Mouse (Mus musculus) CH12.LX (cell line): ENCODE measurements around the gene Picalm. TPM values are rescaled to one million over a fixed set of nuclear protein-coding genes. Genes with fewer than 3 reads are reported as not detected.

ENCODE experiments used
- DNase-seq: peaks from one replicate; pipeline ENCODE4 v3.0.0-alpha.2; 2013; ENCODE audit errors: extremely low read depth
- H3K27ac ChIP-seq: 2 replicates; pipeline ENCODE4 v1.5.1; 2012; ENCODE audit warnings: low read depth, mild to moderate bottlenecking, control low read depth, moderate library complexity; ENCODE audit not compliant: insufficient read depth
- H3K27me3 ChIP-seq: replicated peaks from 2 replicates; pipeline ENCODE3; 2012; ENCODE audit warnings: inconsistent platforms
- H3K36me3 ChIP-seq, 2 experiments: replicated peaks in 1 of 2; 2 replicates each; pipeline versions ENCODE3 to v1.6.1; 2012; ENCODE audit warnings: inconsistent platforms in 1 of 2, low read length in 1 of 2, mild to moderate bottlenecking in 1 of 2, mixed read lengths in 1 of 2, moderate library complexity in 1 of 2; ENCODE audit not compliant: control insufficient read depth in 1 of 2, insufficient read depth in 1 of 2
- H3K4me1 ChIP-seq, 2 experiments: 2 replicates each; pipeline ENCODE4 v1.6.1; 2012; ENCODE audit warnings: inconsistent platforms in 1 of 2, moderate library complexity in 1 of 2; ENCODE audit not compliant: insufficient read depth in 2 of 2, control insufficient read depth in 1 of 2
- H3K4me2 ChIP-seq: 2 replicates; pipeline ENCODE4 v1.6.1; 2012; ENCODE audit warnings: low read depth, mild to moderate bottlenecking, control low read depth; ENCODE audit not compliant: poor library complexity, insufficient read depth, severe bottlenecking
- H3K4me3 ChIP-seq, 3 experiments: fragments of 150-350 bp in 1 of 3; sonication (generic) in 1 of 3; replicated peaks in 1 of 3; 2 replicates each; pipeline versions ENCODE3 to v1.5.1; 2011 to 2012; ENCODE audit warnings: low read depth in 2 of 3, low read length in 2 of 3, mild to moderate bottlenecking in 2 of 3, moderate library complexity in 2 of 3, control low read depth in 1 of 3, improper control_type of control experiment in 1 of 3, inconsistent platforms in 1 of 3, mixed read lengths in 1 of 3; ENCODE audit not compliant: poor library complexity in 1 of 3
- H3K79me2 ChIP-seq: replicated peaks from 2 replicates; pipeline ENCODE4 v1.6.1; 2012; ENCODE audit warnings: mild to moderate bottlenecking, moderate library complexity; ENCODE audit not compliant: control insufficient read depth, poor library complexity, insufficient read depth, severe bottlenecking; ENCODE audit errors: extremely low read depth
- H3K9ac ChIP-seq: 2 replicates; pipeline ENCODE4 v1.6.1; 2012; ENCODE audit warnings: low read depth, mild to moderate bottlenecking, control low read depth, moderate library complexity; ENCODE audit not compliant: insufficient read depth
- H3K9me3 ChIP-seq: replicated peaks from 2 replicates; pipeline ENCODE3; 2012; ENCODE audit warnings: low read length, inconsistent platforms, mixed read lengths
- BHLHE40 ChIP-seq: IDR thresholded peaks from 2 replicates; pipeline ENCODE4 v1.6.1; 2011; ENCODE audit warnings: mild to moderate bottlenecking, low read depth, low read length, improper control_type of control experiment
- E2F4 ChIP-seq: IDR thresholded peaks from 2 replicates; pipeline ENCODE4 v1.6.1; 2011; ENCODE audit warnings: low read depth, low read length, improper control_type of control experiment; ENCODE audit not compliant: insufficient replicate concordance
- HCFC1 ChIP-seq: IDR thresholded peaks from 2 replicates; pipeline ENCODE4 v1.6.1; 2012; ENCODE audit warnings: low read depth, mild to moderate bottlenecking, inconsistent platforms, low read length, improper control_type of control experiment
- KAT2A ChIP-seq: IDR thresholded peaks from 2 replicates; pipeline ENCODE4 v1.6.1; 2012; ENCODE audit warnings: low read length, improper control_type of control experiment, inconsistent platforms; ENCODE audit not compliant: insufficient replicate concordance
- MAX ChIP-seq: IDR thresholded peaks from 2 replicates; pipeline ENCODE4 v1.6.1; 2011; ENCODE audit warnings: low read length, improper control_type of control experiment
- MEF2A ChIP-seq: IDR thresholded peaks from 2 replicates; pipeline ENCODE4 v1.6.1; 2014; ENCODE audit warnings: low read depth, mild to moderate bottlenecking, inconsistent platforms, low read length, improper control_type of control experiment, borderline replicate concordance
- NELFE ChIP-seq: IDR thresholded peaks from 2 replicates; pipeline ENCODE4 v1.6.1; 2011; ENCODE audit warnings: low read depth, low read length, improper control_type of control experiment
- PAX5 ChIP-seq: IDR thresholded peaks from 2 replicates; pipeline ENCODE4 v1.6.1; 2012; ENCODE audit warnings: low read length, inconsistent platforms, mixed read lengths
- SMC3 ChIP-seq: IDR thresholded peaks from 2 replicates; pipeline ENCODE4 v1.6.1; 2011; ENCODE audit warnings: low read depth, low read length, improper control_type of control experiment
- UBTF ChIP-seq: IDR thresholded peaks from 2 replicates; pipeline ENCODE4 v1.6.1; 2012; ENCODE audit warnings: low read depth, mild to moderate bottlenecking, inconsistent platforms, low read length, improper control_type of control experiment, moderate library complexity
- ZMIZ1 ChIP-seq: IDR thresholded peaks from 2 replicates; pipeline ENCODE4 v1.6.1; 2012; ENCODE audit warnings: low read depth, mild to moderate bottlenecking, inconsistent platforms, low read length, improper control_type of control experiment
- dilution Hi-C: fragments of 300-500 bp; cut with MboI; formaldehyde crosslinking; loops from 2 replicates; pipeline ENCODE4 v1.14.3; 2020; ENCODE audit warnings: low sequenced_read_pairs; ENCODE audit not compliant: extremely low pct_unique_long_range_greater_than_20kb, extremely low pct_ligation_motif_present
- in situ Hi-C: fragments of 300-500 bp; cut with MboI; formaldehyde crosslinking; loops from 3 replicates; pipeline ENCODE4 v1.14.3; 2019; ENCODE audit warnings: low sequenced_read_pairs, low pct_ligation_motif_present, low pct_unique_long_range_greater_than_20kb, mixed read lengths
- polyA plus RNA-seq: library from polyadenylated mRNA; unstranded; fragments of >175 nt; gene quantifications from 2 replicates; pipeline ENCODE4 v1.2.1, GENCODE M21; 2012; ENCODE audit warnings: low read depth; ENCODE audit not compliant: insufficient read length
- total RNA-seq, 2 experiments: library from RNA; depleted of rRNA; stranded (reverse); fragments of 300-350 nt in 1 of 2; fragments of >200 nt in 1 of 2; gene quantifications; 2 replicates each; pipeline ENCODE4 v1.2.3; 2012 to 2014

Picalm gene
- total and polyA plus RNA-seq, 3 experiments, result 27.6 to 94.3 (median 53.4) TPM

DNA sequence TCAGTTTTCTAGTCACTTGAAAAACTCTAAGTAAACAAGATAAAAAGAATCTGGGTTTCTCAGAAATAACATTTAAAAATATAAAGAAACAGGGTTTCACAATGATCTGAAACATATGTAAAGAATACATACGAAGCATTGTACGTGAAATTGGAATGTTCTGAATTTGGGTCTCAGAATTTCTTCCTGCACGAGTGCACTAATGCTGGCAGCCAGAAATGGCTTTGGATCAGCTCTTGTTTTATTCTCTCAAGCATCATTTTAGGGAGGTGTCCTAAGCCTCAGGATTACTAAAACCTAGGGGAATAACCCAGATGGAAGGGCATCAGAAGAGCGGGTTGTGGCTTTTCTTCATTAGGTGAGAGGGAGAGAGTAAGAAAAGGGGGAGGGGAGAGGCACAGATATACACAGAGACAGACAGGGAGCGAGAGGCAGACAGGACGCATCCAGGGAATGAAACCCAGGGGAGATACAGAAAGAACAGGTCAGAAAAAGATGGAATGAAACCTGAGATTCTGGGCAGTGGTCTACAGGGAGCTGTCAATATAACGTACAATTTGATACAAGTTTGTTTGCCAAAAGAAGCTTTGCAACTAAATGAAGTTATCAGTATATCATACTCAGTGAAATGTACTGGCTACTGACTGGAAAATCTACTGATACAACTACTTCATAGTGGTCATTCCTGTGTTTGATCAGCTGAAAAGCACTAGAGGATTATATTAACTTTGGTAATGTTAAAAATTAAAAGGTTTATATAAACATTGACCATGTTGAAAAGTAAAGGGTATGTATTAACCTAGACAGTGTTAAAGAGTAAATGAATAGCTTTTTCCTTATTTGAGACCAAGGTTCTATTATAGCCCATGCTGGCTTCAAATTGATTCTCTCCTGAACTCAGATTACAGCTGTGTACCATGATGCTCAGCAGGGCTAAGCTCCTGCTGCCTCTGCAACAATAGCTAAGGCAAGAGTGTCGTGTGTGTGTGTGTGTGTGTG is 37.3 kb upstream of the Picalm start:
- H3K9me3 ChIP-seq, result peaks cover 3% of the 10 kb centered on the region
- peaks cover 4 to 10% of the 10 kb centered on the region in 2 experiments for H3K4me1 ChIP-seq
- H3K79me2 ChIP-seq, result no peaks in the 10 kb centered on the region
- H3K9ac ChIP-seq, result no peak overlapping the region
- no peaks in the 10 kb centered on the region for H3K36me3 ChIP-seq
- dilution Hi-C loops, result no loop called here
- no peak for TF ChIP-seq SMC3
- no peak for TF ChIP-seq HCFC1
- no peak for TF ChIP-seq MAX
- TF ChIP-seq UBTF, result no peak
- H3K27ac ChIP-seq, result no peak overlapping the region
- no peak for DNase-seq
- H3K4me2 ChIP-seq, result no peak overlapping the region
- H3K4me3 ChIP-seq, result no peak overlapping the region
- peaks cover 4% of the 10 kb centered on the region for H3K27me3 ChIP-seq
- in situ Hi-C loops, result no loop called here

DNA sequence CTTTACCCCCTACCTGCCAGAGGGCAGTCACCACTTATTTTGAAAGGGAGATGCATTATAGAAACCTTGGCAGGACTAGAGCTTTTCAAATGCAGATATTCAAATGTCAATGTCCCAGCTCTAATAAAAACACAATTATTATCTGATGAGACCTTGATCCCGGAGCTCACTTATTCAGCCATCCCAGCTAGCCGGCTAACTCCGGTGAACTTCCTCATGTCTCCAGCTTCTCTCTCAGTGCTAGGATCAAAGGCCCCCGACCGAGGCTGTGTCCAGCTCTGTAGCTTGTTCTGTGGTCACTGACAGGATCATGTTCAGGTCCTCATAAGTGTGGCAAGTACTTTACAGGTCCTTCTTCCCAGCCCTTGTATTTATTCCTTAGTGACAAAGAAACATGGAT is 34.9 kb upstream of the Picalm start:
- no peak overlapping the region for H3K27ac ChIP-seq
- H3K27me3 ChIP-seq, result peaks cover 4% of the 10 kb centered on the region
- H3K9me3 ChIP-seq, result peaks cover 3% of the 10 kb centered on the region
- no peak overlapping the region for H3K9ac ChIP-seq
- dilution Hi-C loops, result no loop called here
- DNase-seq, result no peak
- in situ Hi-C loops, result no loop called here
- H3K4me1 ChIP-seq, result peaks cover 4 to 15% of the 10 kb centered on the region in 2 experiments
- TF ChIP-seq PAX5 (no peak), KAT2A (no peak), ZMIZ1 (no peak), NELFE (no peak), MEF2A (no peak)
- TF ChIP-seq, all 38 proteins: peak for 0
- H3K79me2 ChIP-seq, result no peaks in the 10 kb centered on the region
- H3K36me3 ChIP-seq, result no peaks in the 10 kb centered on the region
- no peak overlapping the region for H3K4me3 ChIP-seq
- no peak overlapping the region for H3K4me2 ChIP-seq

DNA sequence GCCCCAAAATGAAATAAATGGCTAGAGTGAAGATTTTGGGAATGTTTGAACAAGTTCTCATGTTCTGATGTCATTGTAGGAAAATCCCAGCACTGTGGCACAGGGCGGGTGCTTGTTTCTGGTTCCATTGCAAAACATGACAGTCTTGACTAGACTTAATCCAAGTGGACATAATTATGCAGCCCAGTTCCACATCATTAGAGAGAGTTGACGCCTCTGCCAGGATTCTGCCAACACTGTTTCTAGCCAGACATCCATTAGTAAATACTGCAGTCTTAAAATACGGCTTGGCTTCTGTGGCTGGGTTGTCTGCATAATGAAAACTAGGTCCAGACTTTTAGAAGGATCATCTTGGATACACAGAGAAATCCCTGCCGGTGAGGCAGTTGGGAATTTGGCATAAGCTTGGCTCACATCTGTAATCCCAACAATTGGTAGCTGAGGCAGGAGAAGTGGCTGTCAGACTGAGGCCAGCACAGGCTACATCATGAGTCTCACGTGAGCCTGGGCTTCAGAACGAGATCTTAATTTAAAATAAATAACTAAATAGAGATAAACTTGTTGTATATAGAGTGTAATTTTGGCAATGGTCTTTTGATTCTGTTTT is 34.1 kb upstream of the Picalm start:
- peaks cover 4% of the 10 kb centered on the region for H3K27me3 ChIP-seq
- no peaks in the 10 kb centered on the region for H3K79me2 ChIP-seq
- TF ChIP-seq BHLHE40 (0 out of 2 replicates have a peak, but pooled peaks have one; percentile 20), E2F4 (no peak)
- in situ Hi-C loops (no loop called here), dilution Hi-C loops (no loop called here)
- H3K4me1 ChIP-seq, result peaks cover 4 to 15% of the 10 kb centered on the region in 2 experiments
- DNase-seq, result no peak
- H3K27ac ChIP-seq, result no peak overlapping the region
- H3K9ac ChIP-seq, result no peak overlapping the region
- H3K36me3 ChIP-seq, result no peaks in the 10 kb centered on the region
- H3K4me3 ChIP-seq, result no peak overlapping the region
- no peak overlapping the region for H3K4me2 ChIP-seq
- peaks cover 3% of the 10 kb centered on the region for H3K9me3 ChIP-seq
